Mouse (Mus musculus) thymus, adult 2 months (tissue): ENCODE measurements around the gene Ass1.

Experiments
- CTCF ChIP-seq: fragments of 200-500 bp; IDR thresholded peaks from 2 replicates; pipeline ENCODE4 v1.5.1; 2012; ENCODE audit warnings: mild to moderate bottlenecking, control low read depth, low read length, moderate library complexity, borderline replicate concordance; ENCODE audit not compliant: control insufficient read depth, poor library complexity, insufficient read depth; ENCODE audit errors: extremely low read depth
- POLR2A ChIP-seq: fragments of 200-500 bp; IDR thresholded peaks from 2 replicates; pipeline ENCODE4 v1.6.1; 2012; ENCODE audit warnings: mild to moderate bottlenecking, low read length, control low read depth, moderate library complexity; ENCODE audit not compliant: control insufficient read depth, poor library complexity, insufficient read depth; ENCODE audit errors: extremely low read depth

- no peak for TF ChIP-seq POLR2A
- TF ChIP-seq CTCF: no peak
Observed at GRCm38 (mm10) chr2:31472406-31473065, 2.5 kb downstream of the Ass1 start.
